Mouse (Mus musculus) hematopoietic multipotent progenitor cell, adult 10-12 weeks (in vitro differentiated cells): ENCODE measurements around the gene Olfr263. TPM values are rescaled to one million over a fixed set of nuclear protein-coding genes. Genes with fewer than 3 reads are reported as not detected.

Source experiments
- polyA plus RNA-seq: library from polyadenylated mRNA; stranded (reverse); fragments of >175 nt; gene quantifications from 2 replicates; pipeline ENCODE4 v1.2.3, GENCODE M21; 2012; ENCODE audit warnings: low replicate concordance

The Olfr263 gene
- not detected in 2 replicates for polyA plus RNA-seq

DNA sequence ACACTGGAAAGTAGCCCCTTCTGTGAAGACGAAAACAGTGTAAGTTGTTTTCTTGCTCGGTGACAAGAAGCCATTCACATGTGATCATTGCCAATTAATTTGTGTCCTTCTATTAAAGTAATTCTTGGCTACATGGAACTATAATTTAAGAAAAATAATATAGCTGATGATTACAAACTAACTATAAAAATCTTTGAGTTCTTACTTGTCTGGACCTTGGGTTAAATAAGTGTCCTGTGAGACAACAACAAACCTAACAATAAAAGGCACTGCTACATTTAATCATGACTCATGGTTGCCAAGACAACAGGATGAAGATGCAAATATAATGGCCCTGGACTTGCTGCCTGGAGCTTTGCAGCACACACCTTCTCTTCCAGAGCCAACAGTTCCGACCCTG lies at the start of gene Olfr263:
Gene Olfr263, plus strand, starts transcription at position 301 of the 400 bp plus-strand sequence.

DNA sequence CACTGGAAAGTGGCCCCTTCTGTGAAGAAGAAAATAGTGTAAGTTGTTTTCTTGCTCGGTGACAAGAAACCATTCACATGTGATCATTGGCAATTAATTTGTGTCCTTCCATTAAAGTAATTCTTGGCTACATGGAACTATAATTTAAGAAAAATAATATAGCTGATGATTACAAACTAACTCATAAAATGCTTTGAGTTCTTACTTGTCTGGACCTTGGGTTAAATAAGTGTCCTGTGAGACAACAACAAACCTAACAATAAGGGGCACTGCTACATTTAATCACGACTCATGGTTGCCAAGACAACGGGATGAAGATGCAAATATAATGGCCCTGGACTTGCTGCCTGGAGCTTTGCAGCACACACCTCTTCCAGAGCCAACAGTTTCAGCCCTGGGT lies 18.3 kb upstream of the Olfr263 start, which contains the start of gene Olfr1369-ps1:
Gene Olfr1369-ps1, plus strand, starts transcription at position 301 of the 400 bp plus-strand sequence.

DNA sequence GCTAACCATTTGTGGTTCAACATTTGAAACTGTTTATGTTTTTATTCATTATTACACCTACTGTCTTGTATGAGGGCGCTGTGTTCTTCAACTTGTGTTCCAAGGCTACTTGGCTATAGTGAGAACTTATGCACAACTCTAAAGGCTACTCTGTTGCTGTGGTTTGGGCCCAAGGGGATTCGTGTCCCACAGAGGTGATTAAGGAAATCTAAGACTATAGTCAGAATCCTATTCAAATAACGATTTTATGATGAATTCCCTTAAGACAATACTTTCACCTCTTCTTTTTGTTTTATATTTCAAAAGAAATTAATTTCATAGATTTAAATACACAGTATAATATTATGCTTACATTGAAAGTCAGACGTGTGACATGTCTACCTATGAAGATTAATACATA lies 16.3 kb downstream of the Olfr263 start, which contains the start of gene Olfr1368:
Gene Olfr1368, minus strand, starts transcription at position 101 of the 400 bp plus-strand sequence.

DNA sequence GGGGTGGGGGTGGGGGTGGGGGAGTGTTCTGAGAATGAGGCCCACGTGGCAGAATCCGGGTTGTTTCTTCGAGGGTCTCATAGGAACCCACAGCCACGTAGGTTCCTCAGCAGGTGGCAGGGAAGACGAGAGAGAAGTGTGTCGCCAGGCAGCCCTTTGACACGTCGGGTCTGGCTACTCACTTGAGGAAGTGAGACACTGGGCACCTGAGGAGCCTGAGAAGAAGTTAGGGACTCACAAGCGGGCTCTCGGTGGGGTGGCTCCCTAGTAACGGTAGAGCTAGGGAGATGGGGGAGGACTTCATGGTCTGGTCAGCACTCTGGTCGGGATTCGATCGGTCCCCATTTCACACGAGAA lies 49.9 kb downstream of the Olfr263 start, which contains the start of gene Trim27:
Gene Trim27, plus strand, starts transcription at position 79 of the 357 bp plus-strand sequence.

Other genes with a start within 250 kb of the Olfr263 start
- gene Olfr1370, start 54.7 kb upstream of the Olfr263 start, polyA plus RNA-seq = not detected in 2 replicates
- gene Olfr1369-ps1, start 18.2 kb upstream of the Olfr263 start, polyA plus RNA-seq = not detected in 2 replicates
- not detected in 2 replicates for gene Olfr1368, start 16.2 kb downstream of the Olfr263 start, polyA plus RNA-seq
- 49.7 and 116 TPM in 2 replicates for gene Trim27, start 49.8 kb downstream of the Olfr263 start, polyA plus RNA-seq
- not detected in 2 replicates for gene Gpx5, start 163.1 kb downstream of the Olfr263 start, polyA plus RNA-seq
- gene Gpx6, start 182.5 kb downstream of the Olfr263 start, polyA plus RNA-seq = not detected in 2 replicates
- not detected in 2 replicates for gene Olfr1367, start 217.3 kb downstream of the Olfr263 start, polyA plus RNA-seq
- 0.94 and 0.97 TPM in 2 replicates for gene Zscan12, start 233.2 kb downstream of the Olfr263 start, polyA plus RNA-seq